Mouse (Mus musculus): Measurements from ENCODE around the gene Zfp750. TPM values are rescaled to one million over a fixed set of nuclear protein-coding genes. Genes with fewer than 3 reads are reported as not detected.

Zfp750 gene
- polyA plus RNA-seq, 1 experiment from 2014 or later = 0.93 TPM

GRCm38 (mm10) chr11:121501525-121501924 is 17.6 kb downstream of the Zfp750 start:
- Histone ChIP-seq H3K4me1 (replicated peaks; ENCODE audit: control insufficient read depth, insufficient read depth, low read length) (no peaks in the 10 kb centered on the region), H3K4me3 (ENCODE audit: low read length) (no peak overlapping the region), H3K4me2 (ENCODE audit: low read depth, low read length) (no peak overlapping the region), H3K36me3 (ENCODE audit: control insufficient read depth, insufficient read depth, low read length) (no peaks in the 10 kb centered on the region; the same call in 1 of the 2 replicates), H3K9ac (ENCODE audit: low read length) (no peak overlapping the region), H3K27ac (ENCODE audit: low read length) (no peak overlapping the region), H3K9me3 (ENCODE audit: control insufficient read depth, low read length) (no peaks in the 10 kb centered on the region), H3K27me3 (ENCODE audit: control insufficient read depth, insufficient read depth, low read depth, low read length) (no peaks in the 10 kb centered on the region)
- WGBS = 84% methylated on average over 4 of the region's 4 CpGs
- no peak for ATAC-seq (ENCODE audit: low read depth)

GRCm38 (mm10) chr11:121500595-121500994 is 18.5 kb downstream of the Zfp750 start:
- H3K27ac ChIP-seq (ENCODE audit: low read length) = no peak overlapping the region
- no peak for ATAC-seq (ENCODE audit: low read depth)

GRCm38 (mm10) chr11:121490651-121491050 is 28.5 kb downstream of the Zfp750 start:
- Histone ChIP-seq H3K4me3 (ENCODE audit: low read length) (no peak overlapping the region), H3K4me2 (ENCODE audit: low read depth, low read length) (no peak overlapping the region), H3K27me3 (ENCODE audit: control insufficient read depth, insufficient read depth, low read depth, low read length) (no peaks in the 10 kb centered on the region), H3K4me1 (replicated peaks; ENCODE audit: control insufficient read depth, insufficient read depth, low read length) (no peaks in the 10 kb centered on the region), H3K36me3 (ENCODE audit: control insufficient read depth, insufficient read depth, low read length) (no peaks in the 10 kb centered on the region), H3K9me3 (ENCODE audit: control insufficient read depth, low read length) (no peaks in the 10 kb centered on the region), H3K27ac (ENCODE audit: low read length) (no peak overlapping the region), H3K9ac (ENCODE audit: low read length) (no peak overlapping the region)
- ATAC-seq (ENCODE audit: low read depth) = no peak

More at GRCm38 (mm10) chr11:121500595-121500994, 18.5 kb downstream of the Zfp750 start:
- no peak overlapping the region for H3K4me3 ChIP-seq (ENCODE audit: low read length)
- H3K9ac ChIP-seq (ENCODE audit: low read length) = no peak overlapping the region
- H3K4me1 ChIP-seq (replicated peaks; ENCODE audit: control insufficient read depth, insufficient read depth, low read length) = no peaks in the 10 kb centered on the region
- H3K9me3 ChIP-seq (ENCODE audit: control insufficient read depth, low read length) = no peaks in the 10 kb centered on the region
- H3K4me2 ChIP-seq (ENCODE audit: low read depth, low read length) = no peak overlapping the region
- H3K27me3 ChIP-seq (ENCODE audit: control insufficient read depth, insufficient read depth, low read depth, low read length) = no peaks in the 10 kb centered on the region
- H3K36me3 ChIP-seq (ENCODE audit: control insufficient read depth, insufficient read depth, low read length) = no peaks in the 10 kb centered on the region; the same call in 1 of the 2 replicates

- Histone ChIP-seq H3K36me3 (ENCODE audit: control insufficient read depth, insufficient read depth, low read length) (no peaks in the 10 kb centered on the region), H3K27me3 (ENCODE audit: control insufficient read depth, insufficient read depth, low read depth, low read length) (no peaks in the 10 kb centered on the region), H3K27ac (ENCODE audit: low read length) (no peak overlapping the region), H3K9me3 (ENCODE audit: control insufficient read depth, low read length) (no peaks in the 10 kb centered on the region), H3K4me2 (ENCODE audit: low read depth, low read length) (no peak overlapping the region), H3K4me3 (ENCODE audit: low read length) (no peak overlapping the region), H3K4me1 (replicated peaks; ENCODE audit: control insufficient read depth, insufficient read depth, low read length) (no peaks in the 10 kb centered on the region), H3K9ac (ENCODE audit: low read length) (no peak overlapping the region)
- ATAC-seq (ENCODE audit: low read depth) = no peak
- 81% methylated on average over 9 of the region's 9 CpGs for WGBS
Observed at GRCm38 (mm10) chr11:121485882-121486281, 33.3 kb downstream of the Zfp750 start.

GRCm38 (mm10) chr11:121481129-121481528 is 38.0 kb downstream of the Zfp750 start:
- Histone ChIP-seq H3K4me1 (replicated peaks; ENCODE audit: control insufficient read depth, insufficient read depth, low read length) (no peaks in the 10 kb centered on the region), H3K27ac (ENCODE audit: low read length) (no peak overlapping the region), H3K9ac (ENCODE audit: low read length) (no peak overlapping the region), H3K36me3 (ENCODE audit: control insufficient read depth, insufficient read depth, low read length) (no peaks in the 10 kb centered on the region), H3K27me3 (ENCODE audit: control insufficient read depth, insufficient read depth, low read depth, low read length) (no peaks in the 10 kb centered on the region), H3K9me3 (ENCODE audit: control insufficient read depth, low read length) (no peaks in the 10 kb centered on the region), H3K4me2 (ENCODE audit: low read depth, low read length) (no peak overlapping the region), H3K4me3 (ENCODE audit: low read length) (no peak overlapping the region)
- WGBS = 78% methylated on average over 2 of the region's 2 CpGs
- ATAC-seq (ENCODE audit: low read depth) = no peak

- WGBS = 88% methylated on average over 15 of the region's 15 CpGs
- no peak overlapping the region for H3K4me2 ChIP-seq (ENCODE audit: low read depth, low read length)
- H3K27ac ChIP-seq (ENCODE audit: low read length) = no peak overlapping the region
- H3K27me3 ChIP-seq (ENCODE audit: control insufficient read depth, insufficient read depth, low read depth, low read length) = no peaks in the 10 kb centered on the region
- H3K4me3 ChIP-seq (ENCODE audit: low read length) = no peak overlapping the region
- H3K9me3 ChIP-seq (ENCODE audit: control insufficient read depth, low read length) = no peaks in the 10 kb centered on the region
- no peak for ATAC-seq (ENCODE audit: low read depth)
- no peaks in the 10 kb centered on the region for H3K4me1 ChIP-seq (replicated peaks; ENCODE audit: control insufficient read depth, insufficient read depth, low read length)
- H3K9ac ChIP-seq (ENCODE audit: low read length) = no peak overlapping the region
- no peaks in the 10 kb centered on the region for H3K36me3 ChIP-seq (ENCODE audit: control insufficient read depth, insufficient read depth, low read length)
Observed at GRCm38 (mm10) chr11:121479476-121480203, 39.5 kb downstream of the Zfp750 start.

- H3K36me3 ChIP-seq (ENCODE audit: control insufficient read depth, insufficient read depth, low read length) = no peaks in the 10 kb centered on the region
- no peaks in the 10 kb centered on the region for H3K27me3 ChIP-seq (ENCODE audit: control insufficient read depth, insufficient read depth, low read depth, low read length)
- 28% methylated on average over 9 of the region's 9 CpGs for WGBS
- H3K4me1 ChIP-seq (replicated peaks; ENCODE audit: control insufficient read depth, insufficient read depth, low read length) = no peaks in the 10 kb centered on the region
- H3K27ac ChIP-seq (ENCODE audit: low read length) = no peak overlapping the region
- no peak overlapping the region for H3K4me2 ChIP-seq (ENCODE audit: low read depth, low read length)
- H3K9me3 ChIP-seq (ENCODE audit: control insufficient read depth, low read length) = no peaks in the 10 kb centered on the region
- 0 out of 2 replicates have a peak overlapping the region, but pooled peaks have one; percentile 32 for H3K9ac ChIP-seq (ENCODE audit: low read length)
- no peak overlapping the region for H3K4me3 ChIP-seq (ENCODE audit: low read length)
- ATAC-seq (ENCODE audit: low read depth) = no peak; the same call in 1 of the 2 replicates
Observed at GRCm38 (mm10) chr11:121475699-121476415, 43.3 kb downstream of the Zfp750 start.

GRCm38 (mm10) chr11:121474831-121475230 is 44.3 kb downstream of the Zfp750 start:
- ATAC-seq (ENCODE audit: low read depth) = no peak
- no peak overlapping the region for H3K9ac ChIP-seq (ENCODE audit: low read length)
- H3K27ac ChIP-seq (ENCODE audit: low read length) = no peak overlapping the region
- H3K4me1 ChIP-seq (replicated peaks; ENCODE audit: control insufficient read depth, insufficient read depth, low read length) = no peaks in the 10 kb centered on the region
- WGBS = 79% methylated on average over 3 of the region's 3 CpGs
- no peak overlapping the region for H3K4me2 ChIP-seq (ENCODE audit: low read depth, low read length)
- no peaks in the 10 kb centered on the region for H3K27me3 ChIP-seq (ENCODE audit: control insufficient read depth, insufficient read depth, low read depth, low read length)
- H3K9me3 ChIP-seq (ENCODE audit: control insufficient read depth, low read length) = no peaks in the 10 kb centered on the region
- H3K4me3 ChIP-seq (ENCODE audit: low read length) = no peak overlapping the region
- no peaks in the 10 kb centered on the region for H3K36me3 ChIP-seq (ENCODE audit: control insufficient read depth, insufficient read depth, low read length)

GRCm38 (mm10) chr11:121467408-121467807 is 51.7 kb downstream of the Zfp750 start:
- H3K4me2 ChIP-seq (ENCODE audit: low read depth, low read length) = no peak overlapping the region
- no peak overlapping the region for H3K9ac ChIP-seq (ENCODE audit: low read length)
- no peak for ATAC-seq (ENCODE audit: low read depth)
- 87% methylated on average over 6 of the region's 6 CpGs for WGBS
- H3K36me3 ChIP-seq (ENCODE audit: control insufficient read depth, insufficient read depth, low read length) = peaks cover 11% of the 10 kb centered on the region
- H3K9me3 ChIP-seq (ENCODE audit: control insufficient read depth, low read length) = no peaks in the 10 kb centered on the region
- no peaks in the 10 kb centered on the region for H3K4me1 ChIP-seq (replicated peaks; ENCODE audit: control insufficient read depth, insufficient read depth, low read length)
- no peak overlapping the region for H3K4me3 ChIP-seq (ENCODE audit: low read length)
- no peaks in the 10 kb centered on the region for H3K27me3 ChIP-seq (ENCODE audit: control insufficient read depth, insufficient read depth, low read depth, low read length)
- no peak overlapping the region for H3K27ac ChIP-seq (ENCODE audit: low read length)
